Mouse (Mus musculus) MEL (cell line): ENCODE data around the gene Med7. TPM values are rescaled to one million over a fixed set of nuclear protein-coding genes. Genes with fewer than 3 reads are reported as not detected.

Experiments used
- DNase-seq: peaks from one replicate; pipeline ENCODE4 v3.0.0; 2011; ENCODE audit warnings: low read depth, low spot score
- H3K27ac ChIP-seq: 2 replicates; pipeline ENCODE4 v1.5.1; 2012; ENCODE audit warnings: low read depth, mild to moderate bottlenecking, control low read depth, low read length, moderate library complexity; ENCODE audit not compliant: control insufficient read depth
- H3K27me3 ChIP-seq, 2 experiments: fragments of 150-350 bp in 1 of 2; sonication (generic) in 1 of 2; 2 replicates each; pipeline ENCODE4 v1.6.1; 2012; ENCODE audit warnings: low read length in 2 of 2, mild to moderate bottlenecking in 2 of 2, improper control_type of control experiment in 1 of 2, moderate library complexity in 1 of 2; ENCODE audit not compliant: insufficient read depth in 2 of 2, control insufficient read depth in 1 of 2
- H3K36me3 ChIP-seq, 2 experiments: 2 replicates each; pipeline ENCODE4 v1.6.1; 2012 to 2014; ENCODE audit warnings: low read length in 2 of 2, improper control_type of control experiment in 1 of 2, inconsistent platforms in 1 of 2, mild to moderate bottlenecking in 1 of 2; ENCODE audit not compliant: insufficient read depth in 2 of 2, control insufficient read depth in 1 of 2
- H3K4me1 ChIP-seq, 2 experiments: fragments of 150-350 bp in 1 of 2; sonication (generic) in 1 of 2; 2 replicates each; pipeline ENCODE4 v1.6.1; 2012; ENCODE audit warnings: low read length in 2 of 2, improper control_type of control experiment in 1 of 2, mild to moderate bottlenecking in 1 of 2; ENCODE audit not compliant: insufficient read depth in 2 of 2, control insufficient read depth in 1 of 2
- H3K4me3 ChIP-seq, 2 experiments: fragments of 150-350 bp in 1 of 2; sonication (generic) in 1 of 2; 2 replicates each; pipeline ENCODE4 v1.5.1; 2012; ENCODE audit warnings: low read depth in 2 of 2, low read length in 2 of 2, mild to moderate bottlenecking in 2 of 2, moderate library complexity in 2 of 2, control low read depth in 1 of 2, improper control_type of control experiment in 1 of 2; ENCODE audit not compliant: control insufficient read depth in 1 of 2, insufficient read depth in 1 of 2
- H3K79me2 ChIP-seq: 2 replicates; pipeline ENCODE4 v1.6.1; 2012; ENCODE audit warnings: mild to moderate bottlenecking, low read length, moderate library complexity; ENCODE audit not compliant: control insufficient read depth, poor library complexity, insufficient read depth
- H3K9ac ChIP-seq: 2 replicates; pipeline ENCODE4 v1.6.1; 2012; ENCODE audit warnings: low read depth, mild to moderate bottlenecking, control low read depth, low read length, moderate library complexity; ENCODE audit not compliant: control insufficient read depth, poor library complexity, severe bottlenecking
- H3K9me3 ChIP-seq: fragments of 150-350 bp; sonication (generic); replicated peaks from 2 replicates; pipeline ENCODE4 v1.6.1; 2012; ENCODE audit warnings: mild to moderate bottlenecking, low read length, improper control_type of control experiment, moderate library complexity; ENCODE audit not compliant: insufficient read depth
- BHLHE40 ChIP-seq: IDR thresholded peaks from 2 replicates; pipeline ENCODE4 v1.6.1; 2012; ENCODE audit warnings: low read depth, mild to moderate bottlenecking, inconsistent platforms, low read length, improper control_type of control experiment, borderline replicate concordance
- CHD1 ChIP-seq: IDR thresholded peaks from 2 replicates; pipeline ENCODE4 v1.6.1; 2012; ENCODE audit warnings: low read depth, mild to moderate bottlenecking, inconsistent platforms, low read length, improper control_type of control experiment
- CHD2 ChIP-seq: IDR thresholded peaks from 2 replicates; pipeline ENCODE4 v1.6.1; 2011; ENCODE audit warnings: low read length, improper control_type of control experiment
- E2F4 ChIP-seq: IDR thresholded peaks from 2 replicates; pipeline ENCODE4 v1.6.1; 2011; ENCODE audit warnings: low read depth, low read length, improper control_type of control experiment, borderline replicate concordance
- ELF1 ChIP-seq: IDR thresholded peaks from 2 replicates; pipeline ENCODE4 v1.6.1; 2014; ENCODE audit warnings: low read depth, mild to moderate bottlenecking, inconsistent platforms, low read length, improper control_type of control experiment, moderate library complexity
- MAX ChIP-seq: IDR thresholded peaks from 2 replicates; pipeline ENCODE4 v1.6.1; 2011; ENCODE audit warnings: low read length, improper control_type of control experiment
- MXI1 ChIP-seq: IDR thresholded peaks from 2 replicates; pipeline ENCODE4 v1.6.1; 2011; ENCODE audit warnings: mild to moderate bottlenecking, low read depth, low read length, improper control_type of control experiment
- NRF1 ChIP-seq: IDR thresholded peaks from 2 replicates; pipeline ENCODE4 v1.6.1; 2014; ENCODE audit warnings: low read depth, mild to moderate bottlenecking, inconsistent platforms, low read length, improper control_type of control experiment, moderate library complexity; ENCODE audit not compliant: poor library complexity, insufficient read depth, severe bottlenecking
- POLR2AphosphoS2 ChIP-seq: IDR thresholded peaks from 2 replicates; pipeline ENCODE4 v1.6.1; 2011; ENCODE audit warnings: low read length, improper control_type of control experiment
- POLR2AphosphoS5 ChIP-seq: IDR thresholded peaks from 2 replicates; pipeline ENCODE4 v1.6.1; 2012; ENCODE audit warnings: low read depth, borderline replicate concordance, mild to moderate bottlenecking, inconsistent platforms, low read length, moderate library complexity, mixed read lengths
- RAD21 ChIP-seq: IDR thresholded peaks from 2 replicates; pipeline ENCODE4 v1.6.1; 2011; ENCODE audit warnings: mild to moderate bottlenecking, low read depth, low read length, improper control_type of control experiment
- RCOR1 ChIP-seq: IDR thresholded peaks from 2 replicates; pipeline ENCODE4 v1.6.1; 2012; ENCODE audit warnings: low read depth, mild to moderate bottlenecking, inconsistent platforms, low read length, improper control_type of control experiment
- SIN3A ChIP-seq: IDR thresholded peaks from 2 replicates; pipeline ENCODE4 v1.6.1; 2012; ENCODE audit warnings: low read length, improper control_type of control experiment, inconsistent platforms
- SMC3 ChIP-seq: IDR thresholded peaks from 2 replicates; pipeline ENCODE4 v1.6.1; 2011; ENCODE audit warnings: low read depth, low read length, improper control_type of control experiment
- TAL1 ChIP-seq: IDR thresholded peaks from 2 replicates; pipeline ENCODE4 v1.6.1; 2012; ENCODE audit warnings: mild to moderate bottlenecking, inconsistent platforms, low read length, moderate library complexity, mixed read lengths
- TBP ChIP-seq: IDR thresholded peaks from 2 replicates; pipeline ENCODE4 v1.8.0; 2011; ENCODE audit warnings: low read depth, low read length, improper control_type of control experiment
- TCF12 ChIP-seq: IDR thresholded peaks from 2 replicates; pipeline ENCODE4 v1.6.1; 2014; ENCODE audit warnings: low read depth, mild to moderate bottlenecking, inconsistent platforms, low read length, improper control_type of control experiment, moderate library complexity
- UBTF ChIP-seq: IDR thresholded peaks from 2 replicates; pipeline ENCODE4 v1.6.1; 2012; ENCODE audit warnings: low read depth, mild to moderate bottlenecking, inconsistent platforms, low read length, improper control_type of control experiment, moderate library complexity, borderline replicate concordance; ENCODE audit not compliant: insufficient read depth
- USF1 ChIP-seq: IDR thresholded peaks from 2 replicates; pipeline ENCODE4 v1.6.1; 2014; ENCODE audit warnings: low read depth, mild to moderate bottlenecking, inconsistent platforms, low read length, improper control_type of control experiment, moderate library complexity
- ZC3H11A ChIP-seq: IDR thresholded peaks from 2 replicates; pipeline ENCODE4 v1.6.1; 2012; ENCODE audit warnings: low read depth, mild to moderate bottlenecking, inconsistent platforms, low read length, improper control_type of control experiment
- ZNF384 ChIP-seq: IDR thresholded peaks from 2 replicates; pipeline ENCODE4 v1.6.1; 2012; ENCODE audit warnings: low read depth, mild to moderate bottlenecking, inconsistent platforms, low read length, improper control_type of control experiment
- polyA plus RNA-seq, 2 experiments: library from polyadenylated mRNA; stranded (reverse) in 1 of 2; unstranded in 1 of 2; fragments of >175 nt in 1 of 2; fragments of >200 nt in 1 of 2; gene quantifications; 2 replicates each; pipeline versions ENCODE4 v1.2.1 to v1.2.4; 2012; ENCODE audit warnings: low replicate concordance in 2 of 2, low read depth in 1 of 2; ENCODE audit not compliant: insufficient read length in 2 of 2, insufficient read depth in 1 of 2, missing spikeins in 1 of 2
- total RNA-seq: library from RNA; depleted of rRNA; stranded (reverse); fragments of 300-350 nt; gene quantifications from 2 replicates; pipeline ENCODE4 v1.2.3, GENCODE M21; 2012

The Med7 gene
- total and polyA plus RNA-seq, 3 experiments, result 56.5 to 57.8 TPM; not detected in 1

GRCm38 (mm10) chr11:46447644-46448484 lies 11.1 kb downstream of the Med7 start (continued):
- peak; percentile 77; the same call in 1 of the 2 replicates for TF ChIP-seq TBP
- TF ChIP-seq RAD21, result peak; percentile 64
- no peak for TF ChIP-seq CHD2
- peak; percentile 62 for TF ChIP-seq MXI1
- peak; percentile 91; the same call in 1 of the 2 replicates for TF ChIP-seq CHD1
- no peak; the same call in 1 of the 2 replicates for TF ChIP-seq BHLHE40
- no peak for TF ChIP-seq MAX
- 0 out of 2 replicates have a peak, but pooled peaks have one; percentile 28 for TF ChIP-seq RCOR1
- TF ChIP-seq ZNF384, result no peak
- no peak for TF ChIP-seq E2F4
- TF ChIP-seq POLR2AphosphoS5, result no peak
- TF ChIP-seq SMC3, result peak; percentile 52
- no peak for TF ChIP-seq USF1

- no peak overlapping the region for H3K4me3 ChIP-seq
Observed at GRCm38 (mm10) chr11:46449461-46450080, 12.8 kb downstream of the Med7 start.

More at GRCm38 (mm10) chr11:46449461-46450080, 12.8 kb downstream of the Med7 start:
- no peaks in the 10 kb centered on the region; the same call in 1 of the 2 replicates for H3K79me2 ChIP-seq
- H3K36me3 ChIP-seq, result peaks cover 0 to 28% of the 10 kb centered on the region in 2 experiments; a peak in 2 of 4 replicates
- H3K27ac ChIP-seq, result no peak overlapping the region
- no peak overlapping the region for H3K9ac ChIP-seq
- no peak for TF ChIP-seq TAL1
- no peak for TF ChIP-seq TCF12
- TF ChIP-seq POLR2AphosphoS2, result no peak
- no peak for TF ChIP-seq UBTF
- no peak for TF ChIP-seq ELF1
- no peak for TF ChIP-seq NRF1
- TF ChIP-seq POLR2AphosphoS5, result no peak
- TF ChIP-seq ZC3H11A, result no peak
- TF ChIP-seq SIN3A, result no peak
- no peak for TF ChIP-seq ZNF384
- peaks cover 20 to 25% of the 10 kb centered on the region in 2 experiments for H3K4me1 ChIP-seq
- no peaks in the 10 kb centered on the region for H3K27me3 ChIP-seq
- no peak for DNase-seq
- no peaks in the 10 kb centered on the region for H3K9me3 ChIP-seq
